Comparison of ENCODE assay signal across 8 mouse cellular contexts in the genomic region with DNA sequence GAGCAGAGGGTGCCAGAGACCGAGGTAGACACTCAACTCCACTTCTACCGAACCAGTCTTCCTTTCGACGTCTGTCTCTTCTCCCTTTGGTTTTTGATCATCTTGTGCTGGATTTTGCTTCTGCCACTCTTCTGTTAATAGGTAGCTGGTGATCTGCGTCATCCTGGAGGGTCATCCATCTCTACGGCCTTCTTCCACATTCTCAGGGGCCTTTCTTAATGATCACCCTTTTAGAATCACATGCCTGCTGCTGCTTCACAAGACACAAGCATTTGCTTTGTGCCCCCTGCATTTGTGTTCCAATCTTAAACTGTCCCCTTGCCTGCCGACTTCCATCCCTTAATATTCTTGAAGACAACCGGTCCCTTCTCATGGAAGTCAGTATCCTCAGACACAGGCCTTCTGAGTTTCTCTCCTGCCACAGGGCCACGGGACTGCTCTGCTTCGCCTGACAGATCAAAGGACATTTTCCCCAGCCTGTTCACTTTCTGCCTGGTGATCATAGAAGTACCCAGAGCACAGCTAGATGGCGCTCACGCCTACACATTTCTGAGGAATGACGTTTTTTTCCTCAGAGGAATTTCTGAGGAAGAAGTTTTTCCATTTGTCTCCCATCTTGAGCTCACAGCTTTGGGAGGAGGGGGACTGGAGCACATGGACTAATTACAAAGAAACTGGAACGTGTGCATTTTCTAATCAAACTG.
DNase-seq lines count a peak whose midpoint lies in the region; ATAC-seq and TF ChIP-seq lines count a peak whose summit lies in the region.

No protein-coding gene starts in this region.

- intact Hi-C loops in gastrocnemius, adult 2 months (cut with DNase I), result loop anchor here (1.0 to 5.0 kb wide), 2 partner anchors 182 to 196 kb away; no protein-coding TSS in a partner anchor

- TF ChIP-seq CTCF in C2C12 (IDR thresholded peaks at IDR 0.05; ENCODE audit: control insufficient read depth, insufficient read depth, insufficient read length), result peak; percentile 24
- peak; percentile 80 for TF ChIP-seq CTCF in gastrocnemius, adult 2 months (IDR thresholded peaks at IDR 0.05)

- no peak overlapping the region for H3K9ac ChIP-seq in intestine, embryonic 15.5 days
- no peak overlapping the region for H3K9ac ChIP-seq in limb, embryonic 14.5 days (ENCODE audit: low read depth, low read length, severe bottlenecking)

- H3ac ChIP-seq in C2C12 (ENCODE audit: control insufficient read depth, insufficient read length, low read depth), result no peak overlapping the region

- 34% methylated on average over 14 of the region's 14 CpGs for WGBS in intestine, embryonic 15.5 days
- 30% methylated on average over 14 of the region's 14 CpGs for WGBS in limb, embryonic 14.5 days

- TF ChIP-seq POLR2A in limb, embryonic 14.5 days (IDR thresholded peaks at IDR 0.05; ENCODE audit: borderline replicate concordance, extremely low read depth, insufficient read depth, insufficient read length), result no peak

- no peaks in the 10 kb centered on the region for H3K9me3 ChIP-seq in intestine, embryonic 15.5 days
- H3K9me3 ChIP-seq in limb, embryonic 14.5 days (ENCODE audit: control insufficient read depth, low read length), result no peaks in the 10 kb centered on the region

- ATAC-seq in intestine, embryonic 15.5 days, result peak; percentile 71
- no peak for ATAC-seq in limb, embryonic 14.5 days (ENCODE audit: low FRiP score, low read depth)
- no peak for ATAC-seq in megakaryocyte progenitor cell, adult 5-6 weeks (replicated peaks; ENCODE audit: poor library complexity)

- no peaks in the 10 kb centered on the region for H3K79me3 ChIP-seq in C2C12 (ENCODE audit: low read depth)

- no peak overlapping the region for H3K27ac ChIP-seq in gastrocnemius, adult 2 months
- H3K27ac ChIP-seq in intestine, embryonic 15.5 days, result no peak overlapping the region
- H3K27ac ChIP-seq in limb, embryonic 14.5 days (replicated peaks; ENCODE audit: low read depth, low read length), result no peak overlapping the region

- no peaks in the 10 kb centered on the region for H3K36me3 ChIP-seq in C2C12 (ENCODE audit: control insufficient read depth, insufficient read depth)
- H3K36me3 ChIP-seq in intestine, embryonic 15.5 days, result no peaks in the 10 kb centered on the region
- no peaks in the 10 kb centered on the region for H3K36me3 ChIP-seq in limb, embryonic 14.5 days (ENCODE audit: control insufficient read depth, insufficient read depth, low read length)

- no peak overlapping the region for H3K4me3 ChIP-seq in C2C12 (ENCODE audit: insufficient read depth, poor library complexity, severe bottlenecking)
- H3K4me3 ChIP-seq in gastrocnemius, adult 2 months, result no peak overlapping the region
- no peak overlapping the region for H3K4me3 ChIP-seq in intestine, embryonic 15.5 days (replicated peaks)
- H3K4me3 ChIP-seq in limb, embryonic 14.5 days (replicated peaks; ENCODE audit: low read length), result no peak overlapping the region

- no peaks in the 10 kb centered on the region for H3K79me2 ChIP-seq in C2C12 (ENCODE audit: control insufficient read depth, insufficient read depth)

- no peaks in the 10 kb centered on the region for H3K27me3 ChIP-seq in C2C12 (ENCODE audit: control insufficient read depth, insufficient read depth, insufficient read length)
- H3K27me3 ChIP-seq in intestine, embryonic 15.5 days (replicated peaks), result peaks cover 3% of the 10 kb centered on the region; the same call in 1 of the 2 replicates
- H3K27me3 ChIP-seq in limb, embryonic 14.5 days (ENCODE audit: control insufficient read depth, insufficient read depth, low read length), result no peaks in the 10 kb centered on the region

- 0 out of 2 replicates have a peak overlapping the region, but pooled peaks have one; percentile 37 for H3K4me2 ChIP-seq in intestine, embryonic 15.5 days (replicated peaks)
- H3K4me2 ChIP-seq in limb, embryonic 14.5 days (replicated peaks; ENCODE audit: low read depth, low read length, severe bottlenecking), result no peak overlapping the region

- DNase-seq in MN1 (ENCODE audit: low spot score), result peak; percentile 83
- peak; percentile 54 to 62 for DNase-seq in cerebellum, postnatal 36 days
- DNase-seq in gastrocnemius, adult 2 months, result peak; percentile 69
- peak; percentile 90 for DNase-seq in limb, embryonic 14.5 days (ENCODE audit: low spot score)
- DNase-seq in right cerebral cortex, adult 2 months (ENCODE audit: low spot score in 2 of 2), result peak; percentile 44 to 59

- H3K4me1 ChIP-seq in intestine, embryonic 15.5 days (replicated peaks), result peaks cover 5% of the 10 kb centered on the region; the same call in 1 of the 2 replicates
- peaks cover 39% of the 10 kb centered on the region for H3K4me1 ChIP-seq in limb, embryonic 14.5 days (ENCODE audit: control insufficient read depth, insufficient read depth, low read length)

TF ChIP-seq in C2C12, 6 proteins besides CTCF, POLR2A, EP300 and RAD21:
- TF ChIP-seq CEBPB (IDR thresholded peaks at IDR 0.05; ENCODE audit: low read depth) (no peak), FOSL1 (IDR thresholded peaks at IDR 0.05; ENCODE audit: insufficient read depth, low read length, poor library complexity, severe bottlenecking) (no peak), MYOG (IDR thresholded peaks at IDR 0.05; ENCODE audit: control insufficient read depth, extremely low read depth, insufficient read length) (no peak), MYOD1 (IDR thresholded peaks at IDR 0.05; ENCODE audit: control insufficient read depth, insufficient read length, low read depth) (no peak), USF1 (IDR thresholded peaks at IDR 0.05; ENCODE audit: low read depth) (no peak), MAX (IDR thresholded peaks at IDR 0.05) (no peak)
